Mouse (Mus musculus) thymus, adult 2 months (tissue): ENCODE measurements at regions not wholly inside any gene's neighbourhood (a gene's known extent, or its start where the extent isn't known, plus 50 kb on each side); places are given as distances from the start of the nearest gene placed in this dataset.

Experiments used
- DNase-seq: peaks from one replicate; pipeline ENCODE4 v3.0.0; 2021
- H3K27ac ChIP-seq: fragments of 200-500 bp; 2 replicates; pipeline ENCODE4 v1.5.1; 2012; ENCODE audit warnings: low read length, control low read depth; ENCODE audit not compliant: control insufficient read depth, insufficient read depth
- H3K27me3 ChIP-seq: fragments of 200-500 bp; 2 replicates; pipeline ENCODE4 v1.6.1; 2012; ENCODE audit warnings: mild to moderate bottlenecking, low read length, moderate library complexity, mixed read lengths; ENCODE audit not compliant: control insufficient read depth, insufficient read depth
- H3K36me3 ChIP-seq: fragments of 200-500 bp; 2 replicates; pipeline ENCODE4 v1.6.1; 2012; ENCODE audit warnings: mild to moderate bottlenecking, low read length, moderate library complexity; ENCODE audit not compliant: control insufficient read depth, insufficient read depth
- H3K4me1 ChIP-seq: fragments of 200-500 bp; replicated peaks from 2 replicates; pipeline ENCODE4 v1.6.1; 2012; ENCODE audit warnings: low read length; ENCODE audit not compliant: control insufficient read depth, insufficient read depth
- H3K4me3 ChIP-seq: fragments of 200-500 bp; 2 replicates; pipeline ENCODE4 v1.5.1; 2012; ENCODE audit warnings: mild to moderate bottlenecking, low read length, control low read depth, moderate library complexity; ENCODE audit not compliant: control insufficient read depth, insufficient read depth
- CTCF ChIP-seq: fragments of 200-500 bp; IDR thresholded peaks from 2 replicates; pipeline ENCODE4 v1.5.1; 2012; ENCODE audit warnings: mild to moderate bottlenecking, control low read depth, low read length, moderate library complexity, borderline replicate concordance; ENCODE audit not compliant: control insufficient read depth, poor library complexity, insufficient read depth; ENCODE audit errors: extremely low read depth
- POLR2A ChIP-seq: fragments of 200-500 bp; IDR thresholded peaks from 2 replicates; pipeline ENCODE4 v1.6.1; 2012; ENCODE audit warnings: mild to moderate bottlenecking, low read length, control low read depth, moderate library complexity; ENCODE audit not compliant: control insufficient read depth, poor library complexity, insufficient read depth; ENCODE audit errors: extremely low read depth
- WGBS: fragments of 180-500 bp; shearing (Covaris S2); methylation state at CpG from one replicate; pipeline ENCODE4 v1.1.7; 2018; 5-methylcytosine and 5-hydroxymethylcytosine counted together

DNA sequence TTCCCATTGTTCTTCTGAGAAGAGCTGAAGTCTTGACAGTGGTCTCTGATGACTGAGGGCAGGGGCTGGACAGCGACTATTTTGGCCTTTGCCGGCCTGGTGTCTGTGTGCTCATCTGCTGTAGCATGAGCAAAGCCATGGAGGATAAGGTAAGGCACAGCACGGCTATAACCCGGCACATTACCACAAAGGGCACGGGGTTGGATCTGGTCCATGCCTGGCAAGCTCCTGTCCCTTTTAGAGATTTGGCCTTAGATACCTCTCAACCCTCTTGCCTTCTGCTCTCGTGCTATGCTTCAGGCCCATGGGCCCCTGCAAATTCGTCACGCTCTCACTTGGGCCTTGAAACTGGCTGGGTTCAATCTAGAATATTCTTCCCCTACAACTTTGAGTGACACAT lies 379.0 kb downstream of the Slc4a3 start:
- WGBS, result 92% methylated on average over 8 of the region's 8 CpGs
- Histone ChIP-seq H3K27ac (no peak overlapping the region), H3K27me3 (no peaks in the 10 kb centered on the region), H3K4me1 (no peaks in the 10 kb centered on the region), H3K36me3 (no peaks in the 10 kb centered on the region), H3K4me3 (no peak overlapping the region)
- no peak for DNase-seq
- TF ChIP-seq CTCF, result no peak
- TF ChIP-seq POLR2A, result no peak

DNA sequence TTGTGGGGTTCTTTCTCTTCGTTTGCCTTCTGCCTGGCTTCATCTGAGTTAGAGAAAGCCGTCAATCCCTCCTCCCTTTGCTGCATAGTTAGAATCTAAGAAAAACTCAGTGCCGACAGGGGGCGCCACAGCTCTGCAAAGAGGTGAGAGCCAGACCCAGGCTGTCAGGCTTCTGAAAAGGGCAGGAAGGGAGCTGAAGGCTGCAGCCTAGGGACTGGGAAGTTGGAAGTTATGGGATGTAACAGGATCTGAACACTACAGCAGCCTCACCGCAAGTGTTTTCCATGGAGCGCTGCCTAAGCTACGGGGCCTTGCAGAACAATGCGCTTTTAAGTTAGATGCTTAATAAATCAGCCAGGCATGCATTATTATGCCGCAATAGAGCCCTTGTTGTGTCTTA lies 379.7 kb downstream of the Slc4a3 start:
- Histone ChIP-seq H3K4me1 (no peaks in the 10 kb centered on the region), H3K27me3 (no peaks in the 10 kb centered on the region), H3K4me3 (no peak overlapping the region), H3K27ac (no peak overlapping the region), H3K36me3 (no peaks in the 10 kb centered on the region)
- peak; percentile 13 for DNase-seq
- TF ChIP-seq POLR2A, result no peak
- no peak for TF ChIP-seq CTCF
- WGBS, result 42% methylated on average over 9 of the region's 9 CpGs

- no peaks in the 10 kb centered on the region for H3K36me3 ChIP-seq
- H3K27me3 ChIP-seq, result no peaks in the 10 kb centered on the region
- no peak for TF ChIP-seq CTCF
- no peak for TF ChIP-seq POLR2A
- DNase-seq, result no peak
- no peak overlapping the region for H3K27ac ChIP-seq
- H3K4me1 ChIP-seq, result no peaks in the 10 kb centered on the region
- H3K4me3 ChIP-seq, result no peak overlapping the region
- WGBS, result 74% methylated on average over 2 of the region's 2 CpGs
Measured at GRCm38 (mm10) chr1:75931852-75932251, 385.8 kb downstream of the Slc4a3 start.

DNA sequence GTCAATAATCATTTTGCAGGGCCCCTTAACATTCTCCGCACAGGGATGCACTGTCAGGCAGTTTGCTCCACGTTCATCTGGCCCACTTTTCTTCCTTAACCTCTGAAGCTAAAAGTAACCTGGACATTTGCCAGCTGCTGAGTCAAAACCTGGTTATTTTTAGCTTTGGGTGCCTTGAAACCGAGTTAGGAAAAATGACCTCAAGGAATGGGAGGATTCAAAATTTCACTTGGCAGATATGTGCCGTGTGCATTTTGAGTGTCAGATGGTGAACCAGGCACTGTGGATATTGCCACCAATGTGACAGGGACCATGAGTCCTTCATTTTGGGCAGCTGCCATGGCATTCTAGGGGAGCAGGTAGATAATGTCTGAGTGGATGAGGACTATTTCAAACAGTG lies 387.8 kb downstream of the Slc4a3 start:
- no peaks in the 10 kb centered on the region for H3K36me3 ChIP-seq
- H3K27ac ChIP-seq, result no peak overlapping the region
- TF ChIP-seq CTCF (no peak), POLR2A (no peak)
- no peaks in the 10 kb centered on the region for H3K4me1 ChIP-seq
- no peak for DNase-seq
- WGBS, result 47% methylated on average over 4 of the region's 4 CpGs
- H3K27me3 ChIP-seq, result no peaks in the 10 kb centered on the region
- H3K4me3 ChIP-seq, result no peak overlapping the region

GRCm38 (mm10) chr1:75934761-75935160 lies 388.7 kb downstream of the Slc4a3 start:
- Histone ChIP-seq H3K36me3 (no peaks in the 10 kb centered on the region), H3K4me3 (no peak overlapping the region), H3K4me1 (no peaks in the 10 kb centered on the region), H3K27ac (no peak overlapping the region), H3K27me3 (no peaks in the 10 kb centered on the region)
- TF ChIP-seq POLR2A (no peak), CTCF (no peak)
- DNase-seq, result no peak
- WGBS, result 97% methylated on average over 4 of the region's 4 CpGs

GRCm38 (mm10) chr1:75935866-75936265 lies 389.8 kb downstream of the Slc4a3 start:
- 90% methylated on average over 6 of the region's 6 CpGs for WGBS

DNA sequence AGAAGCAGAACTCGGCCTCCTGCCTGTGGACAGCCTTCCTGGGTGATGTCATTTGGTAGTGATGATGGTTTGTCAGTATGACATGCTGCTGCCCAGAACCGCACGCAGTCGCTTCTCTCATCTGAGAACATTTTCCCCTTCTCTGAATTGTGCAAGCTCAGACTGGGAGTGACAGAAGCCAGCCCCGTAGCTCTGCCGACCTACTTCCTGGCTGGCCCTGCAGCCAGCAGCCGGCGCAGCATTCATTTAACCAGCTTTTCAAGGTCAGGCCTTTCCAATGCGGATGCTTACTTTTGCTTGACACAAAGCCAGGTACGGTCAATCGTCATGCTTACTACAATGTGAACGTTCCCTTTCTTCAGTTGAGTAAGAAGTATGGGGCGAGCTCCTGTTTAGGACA lies 390.5 kb downstream of the Slc4a3 start:
- no peak overlapping the region for H3K4me3 ChIP-seq
- 75% methylated on average over 13 of the region's 13 CpGs for WGBS
- H3K4me1 ChIP-seq, result no peaks in the 10 kb centered on the region
- no peak overlapping the region for H3K27ac ChIP-seq
- no peaks in the 10 kb centered on the region for H3K27me3 ChIP-seq
- H3K36me3 ChIP-seq, result no peaks in the 10 kb centered on the region
- TF ChIP-seq POLR2A (no peak), CTCF (no peak)
- no peak for DNase-seq

More at GRCm38 (mm10) chr1:75935866-75936265, 389.8 kb downstream of the Slc4a3 start:
- no peaks in the 10 kb centered on the region for H3K36me3 ChIP-seq
- DNase-seq, result no peak
- TF ChIP-seq POLR2A, result no peak
- no peak for TF ChIP-seq CTCF
- no peak overlapping the region for H3K4me3 ChIP-seq
- H3K27ac ChIP-seq, result no peak overlapping the region
- H3K27me3 ChIP-seq, result no peaks in the 10 kb centered on the region
- H3K4me1 ChIP-seq, result no peaks in the 10 kb centered on the region
